Mouse (Mus musculus): Measurements from ENCODE around the gene Sox5. TPM values are rescaled to one million over a fixed set of nuclear protein-coding genes. Genes with fewer than 3 reads are reported as not detected.
A peak's percentile ranks its signal among the peaks of the same experiment; 100 is the strongest.

The Sox5 gene
- total and polyA plus RNA-seq, 3 experiments: 1.7 to 3.4 (median 2.4) TPM

GRCm38 (mm10) chr6:144710816-144711215 lies 71.0 kb downstream of the Sox5 start:
- Histone ChIP-seq H3K4me3 (no peak overlapping the region), H3K27me3 (ENCODE audit: control insufficient read depth, insufficient read depth, low read length) (no peaks in the 10 kb centered on the region), H3K36me3 (ENCODE audit: control insufficient read depth, insufficient read depth, low read length) (no peaks in the 10 kb centered on the region; the same call in 1 of the 2 replicates), H3K4me1 (ENCODE audit: control insufficient read depth, insufficient read depth, low read length) (peaks cover 8% of the 10 kb centered on the region), H3K79me2 (replicated peaks; ENCODE audit: control insufficient read depth, insufficient read depth, low read length) (no peaks in the 10 kb centered on the region), H3K27ac (peak overlapping the region; percentile 48), H3K9ac (ENCODE audit: low read depth, low read length) (no peak overlapping the region)
- intact Hi-C loops (cut with DNase I): loop anchor here (5.0 kb wide), 1 partner anchor 41 kb away; no protein-coding TSS in a partner anchor
- TF ChIP-seq EP300 (IDR thresholded peaks at IDR 0.05; ENCODE audit: insufficient read depth, low read depth, low read length) (no peak), POLR2A (IDR thresholded peaks at IDR 0.05; ENCODE audit: insufficient read depth, low read depth, low read length) (no peak), CTCF (IDR thresholded peaks at IDR 0.05) (no peak)
- 29% methylated on average over 5 of the region's 5 CpGs for WGBS
- peak; percentile 54 to 76 for DNase-seq

- Histone ChIP-seq H3K36me3 (ENCODE audit: control insufficient read depth, insufficient read depth, low read length) (no peaks in the 10 kb centered on the region; the same call in 1 of the 2 replicates), H3K27me3 (ENCODE audit: control insufficient read depth, insufficient read depth, low read length) (no peaks in the 10 kb centered on the region), H3K27ac (no peak overlapping the region), H3K4me3 (no peak overlapping the region), H3K4me1 (ENCODE audit: control insufficient read depth, insufficient read depth, low read length) (peaks cover 8% of the 10 kb centered on the region), H3K9ac (ENCODE audit: low read depth, low read length) (no peak overlapping the region), H3K79me2 (replicated peaks; ENCODE audit: control insufficient read depth, insufficient read depth, low read length) (no peaks in the 10 kb centered on the region)
- DNase-seq: no peak
- no peak for TF ChIP-seq EP300 (IDR thresholded peaks at IDR 0.05; ENCODE audit: insufficient read depth, low read depth, low read length)
- TF ChIP-seq CTCF (IDR thresholded peaks at IDR 0.05): no peak
- TF ChIP-seq POLR2A (IDR thresholded peaks at IDR 0.05; ENCODE audit: insufficient read depth, low read depth, low read length): no peak
- 84% methylated on average over 9 of the region's 9 CpGs for WGBS
- intact Hi-C loops (cut with DNase I): loop anchor here (5.0 kb wide), 1 partner anchor 43 kb away; no protein-coding TSS in a partner anchor
Measured at GRCm38 (mm10) chr6:144709614-144710180, 72.1 kb downstream of the Sox5 start.

GRCm38 (mm10) chr6:144708410-144708809 lies 73.4 kb downstream of the Sox5 start:
- TF ChIP-seq CTCF (IDR thresholded peaks at IDR 0.05) (no peak), POLR2A (IDR thresholded peaks at IDR 0.05; ENCODE audit: insufficient read depth, low read depth, low read length) (no peak)
- Histone ChIP-seq H3K4me1 (ENCODE audit: control insufficient read depth, insufficient read depth, low read length) (peaks cover 8% of the 10 kb centered on the region), H3K27ac (peak overlapping the region; percentile 31; the same call in 1 of the 2 replicates), H3K79me2 (replicated peaks; ENCODE audit: control insufficient read depth, insufficient read depth, low read length) (peaks cover 1% of the 10 kb centered on the region; the same call in 1 of the 2 replicates), H3K4me3 (no peak overlapping the region), H3K36me3 (ENCODE audit: control insufficient read depth, insufficient read depth, low read length) (no peaks in the 10 kb centered on the region; the same call in 1 of the 2 replicates), H3K9ac (ENCODE audit: low read depth, low read length) (no peak overlapping the region), H3K27me3 (ENCODE audit: control insufficient read depth, insufficient read depth, low read length) (no peaks in the 10 kb centered on the region)
- intact Hi-C loops (cut with DNase I): no loop called here
- no peak for DNase-seq
- 85% methylated on average over 4 of the region's 4 CpGs for WGBS

- no peak for DNase-seq
- Histone ChIP-seq H3K4me1 (ENCODE audit: control insufficient read depth, insufficient read depth, low read length) (peaks cover 8% of the 10 kb centered on the region), H3K9ac (ENCODE audit: low read depth, low read length) (no peak overlapping the region), H3K79me2 (replicated peaks; ENCODE audit: control insufficient read depth, insufficient read depth, low read length) (peaks cover 1% of the 10 kb centered on the region; the same call in 1 of the 2 replicates), H3K27ac (no peak overlapping the region; the same call in 1 of the 2 replicates), H3K27me3 (ENCODE audit: control insufficient read depth, insufficient read depth, low read length) (no peaks in the 10 kb centered on the region), H3K36me3 (ENCODE audit: control insufficient read depth, insufficient read depth, low read length) (no peaks in the 10 kb centered on the region), H3K4me3 (no peak overlapping the region)
- 91% methylated on average over 1 of the region's 1 CpGs for WGBS
- intact Hi-C loops (cut with DNase I): no loop called here
- no peak for TF ChIP-seq CTCF (IDR thresholded peaks at IDR 0.05)
Measured at GRCm38 (mm10) chr6:144707976-144708375, 73.8 kb downstream of the Sox5 start.

GRCm38 (mm10) chr6:144704962-144705361 lies 76.8 kb downstream of the Sox5 start:
- Histone ChIP-seq H3K79me2 (replicated peaks; ENCODE audit: control insufficient read depth, insufficient read depth, low read length) (peaks cover 1% of the 10 kb centered on the region; the same call in 1 of the 2 replicates), H3K27me3 (ENCODE audit: control insufficient read depth, insufficient read depth, low read length) (no peaks in the 10 kb centered on the region), H3K36me3 (ENCODE audit: control insufficient read depth, insufficient read depth, low read length) (no peaks in the 10 kb centered on the region), H3K27ac (no peak overlapping the region), H3K4me1 (ENCODE audit: control insufficient read depth, insufficient read depth, low read length) (peaks cover 3% of the 10 kb centered on the region), H3K9ac (ENCODE audit: low read depth, low read length) (no peak overlapping the region), H3K4me3 (no peak overlapping the region)
- no peak for DNase-seq
- TF ChIP-seq CTCF (IDR thresholded peaks at IDR 0.05): no peak
- TF ChIP-seq EP300 (IDR thresholded peaks at IDR 0.05; ENCODE audit: insufficient read depth, low read depth, low read length): no peak
- no peak for TF ChIP-seq POLR2A (IDR thresholded peaks at IDR 0.05; ENCODE audit: insufficient read depth, low read depth, low read length)
- 59% methylated on average over 5 of the region's 5 CpGs for WGBS
- intact Hi-C loops (cut with DNase I): no loop called here

GRCm38 (mm10) chr6:144695660-144696059 lies 86.1 kb downstream of the Sox5 start:
- Histone ChIP-seq H3K36me3 (ENCODE audit: control insufficient read depth, insufficient read depth, low read length) (no peaks in the 10 kb centered on the region), H3K27ac (peak overlapping the region; percentile 9; the same call in 1 of the 2 replicates), H3K9ac (ENCODE audit: low read depth, low read length) (no peak overlapping the region), H3K4me3 (no peak overlapping the region), H3K4me1 (ENCODE audit: control insufficient read depth, insufficient read depth, low read length) (peaks cover 10% of the 10 kb centered on the region), H3K27me3 (ENCODE audit: control insufficient read depth, insufficient read depth, low read length) (no peaks in the 10 kb centered on the region), H3K79me2 (replicated peaks; ENCODE audit: control insufficient read depth, insufficient read depth, low read length) (no peaks in the 10 kb centered on the region)
- intact Hi-C loops (cut with DNase I): no loop called here
- DNase-seq: peak in 1 of 2 experiments; percentile 40
- 24% methylated on average over 4 of the region's 4 CpGs for WGBS
- TF ChIP-seq CTCF (IDR thresholded peaks at IDR 0.05) (no peak), EP300 (IDR thresholded peaks at IDR 0.05; ENCODE audit: insufficient read depth, low read depth, low read length) (0 out of 2 replicates have a peak, but pooled peaks have one; percentile 23)

Measured in heart, adult 2 months (tissue).